Mouse (Mus musculus) MEL (cell line): ENCODE measurements around the gene Slc41a1. TPM values are rescaled to one million over a fixed set of nuclear protein-coding genes. Genes with fewer than 3 reads are reported as not detected.
A peak's percentile ranks its signal among the peaks of the same experiment; 100 is the strongest.

ENCODE experiments used
- DNase-seq: peaks from one replicate; pipeline ENCODE4 v3.0.0; 2011; ENCODE audit warnings: low read depth, low spot score
- H3K27ac ChIP-seq: 2 replicates; pipeline ENCODE4 v1.5.1; 2012; ENCODE audit warnings: low read depth, mild to moderate bottlenecking, control low read depth, low read length, moderate library complexity; ENCODE audit not compliant: control insufficient read depth
- H3K27me3 ChIP-seq, 2 experiments: fragments of 150-350 bp in 1 of 2; sonication (generic) in 1 of 2; 2 replicates each; pipeline ENCODE4 v1.6.1; 2012; ENCODE audit warnings: low read length in 2 of 2, mild to moderate bottlenecking in 2 of 2, improper control_type of control experiment in 1 of 2, moderate library complexity in 1 of 2; ENCODE audit not compliant: insufficient read depth in 2 of 2, control insufficient read depth in 1 of 2
- H3K36me3 ChIP-seq, 2 experiments: 2 replicates each; pipeline ENCODE4 v1.6.1; 2012 to 2014; ENCODE audit warnings: low read length in 2 of 2, improper control_type of control experiment in 1 of 2, inconsistent platforms in 1 of 2, mild to moderate bottlenecking in 1 of 2; ENCODE audit not compliant: insufficient read depth in 2 of 2, control insufficient read depth in 1 of 2
- H3K4me1 ChIP-seq, 2 experiments: fragments of 150-350 bp in 1 of 2; sonication (generic) in 1 of 2; 2 replicates each; pipeline ENCODE4 v1.6.1; 2012; ENCODE audit warnings: low read length in 2 of 2, improper control_type of control experiment in 1 of 2, mild to moderate bottlenecking in 1 of 2; ENCODE audit not compliant: insufficient read depth in 2 of 2, control insufficient read depth in 1 of 2
- H3K4me3 ChIP-seq, 2 experiments: fragments of 150-350 bp in 1 of 2; sonication (generic) in 1 of 2; 2 replicates each; pipeline ENCODE4 v1.5.1; 2012; ENCODE audit warnings: low read depth in 2 of 2, low read length in 2 of 2, mild to moderate bottlenecking in 2 of 2, moderate library complexity in 2 of 2, control low read depth in 1 of 2, improper control_type of control experiment in 1 of 2; ENCODE audit not compliant: control insufficient read depth in 1 of 2, insufficient read depth in 1 of 2
- H3K79me2 ChIP-seq: 2 replicates; pipeline ENCODE4 v1.6.1; 2012; ENCODE audit warnings: mild to moderate bottlenecking, low read length, moderate library complexity; ENCODE audit not compliant: control insufficient read depth, poor library complexity, insufficient read depth
- H3K9ac ChIP-seq: 2 replicates; pipeline ENCODE4 v1.6.1; 2012; ENCODE audit warnings: low read depth, mild to moderate bottlenecking, control low read depth, low read length, moderate library complexity; ENCODE audit not compliant: control insufficient read depth, poor library complexity, severe bottlenecking
- H3K9me3 ChIP-seq: fragments of 150-350 bp; sonication (generic); replicated peaks from 2 replicates; pipeline ENCODE4 v1.6.1; 2012; ENCODE audit warnings: mild to moderate bottlenecking, low read length, improper control_type of control experiment, moderate library complexity; ENCODE audit not compliant: insufficient read depth
- BHLHE40 ChIP-seq: IDR thresholded peaks from 2 replicates; pipeline ENCODE4 v1.6.1; 2012; ENCODE audit warnings: low read depth, mild to moderate bottlenecking, inconsistent platforms, low read length, improper control_type of control experiment, borderline replicate concordance
- CHD1 ChIP-seq: IDR thresholded peaks from 2 replicates; pipeline ENCODE4 v1.6.1; 2012; ENCODE audit warnings: low read depth, mild to moderate bottlenecking, inconsistent platforms, low read length, improper control_type of control experiment
- CHD2 ChIP-seq: IDR thresholded peaks from 2 replicates; pipeline ENCODE4 v1.6.1; 2011; ENCODE audit warnings: low read length, improper control_type of control experiment
- CTCF ChIP-seq, 3 experiments: IDR thresholded peaks in 2 of 3; conservative IDR thresholded peaks in 1 of 3; 2 replicates each; pipeline ENCODE4 v1.5.1; 2011 to 2012; ENCODE audit warnings: low read length in 3 of 3, low read depth in 2 of 3, mild to moderate bottlenecking in 2 of 3, improper control_type of control experiment in 1 of 3, inconsistent platforms in 1 of 3, mixed read lengths in 1 of 3, moderate library complexity in 1 of 3; ENCODE audit not compliant: control insufficient read depth in 1 of 3, insufficient read depth in 1 of 3, poor library complexity in 1 of 3, severe bottlenecking in 1 of 3
- ELF1 ChIP-seq: IDR thresholded peaks from 2 replicates; pipeline ENCODE4 v1.6.1; 2014; ENCODE audit warnings: low read depth, mild to moderate bottlenecking, inconsistent platforms, low read length, improper control_type of control experiment, moderate library complexity
- EP300 ChIP-seq, 2 experiments: IDR thresholded peaks; 2 replicates each; pipeline ENCODE4 v1.6.1; 2011; ENCODE audit warnings: improper control_type of control experiment in 2 of 2, low read length in 2 of 2, low read depth in 1 of 2, mild to moderate bottlenecking in 1 of 2
- ETS1 ChIP-seq: IDR thresholded peaks from 2 replicates; pipeline ENCODE4 v1.6.1; 2012; ENCODE audit warnings: low read depth, mild to moderate bottlenecking, inconsistent platforms, low read length, improper control_type of control experiment, moderate library complexity
- GATA1 ChIP-seq: IDR thresholded peaks from 2 replicates; pipeline ENCODE4 v1.6.1; 2011; ENCODE audit warnings: low read depth, low read length, improper control_type of control experiment
- HCFC1 ChIP-seq: IDR thresholded peaks from 2 replicates; pipeline ENCODE4 v1.6.1; 2012; ENCODE audit warnings: low read depth, mild to moderate bottlenecking, inconsistent platforms, low read length, improper control_type of control experiment, moderate library complexity
- KAT2A ChIP-seq: conservative IDR thresholded peaks from 2 replicates; pipeline ENCODE4 v1.6.1; 2012; ENCODE audit warnings: low read depth, low read length, improper control_type of control experiment, inconsistent platforms
- MAX ChIP-seq: IDR thresholded peaks from 2 replicates; pipeline ENCODE4 v1.6.1; 2011; ENCODE audit warnings: low read length, improper control_type of control experiment
- MEF2A ChIP-seq: IDR thresholded peaks from 2 replicates; pipeline ENCODE4 v1.6.1; 2014; ENCODE audit warnings: low read depth, mild to moderate bottlenecking, inconsistent platforms, low read length, improper control_type of control experiment; ENCODE audit not compliant: poor library complexity, insufficient replicate concordance, severe bottlenecking; ENCODE audit errors: extremely low read depth
- MYC ChIP-seq: IDR thresholded peaks from 2 replicates; pipeline ENCODE4 v1.6.1; 2011; ENCODE audit warnings: low read depth, mild to moderate bottlenecking, low read length, improper control_type of control experiment, moderate library complexity
- NELFE ChIP-seq: IDR thresholded peaks from 2 replicates; pipeline ENCODE4 v1.6.1; 2011; ENCODE audit warnings: low read depth, low read length, improper control_type of control experiment
- POLR2A ChIP-seq, 2 experiments: IDR thresholded peaks; 2 replicates each; pipeline ENCODE4 v1.6.1; 2011 to 2012; ENCODE audit warnings: low read length in 2 of 2, mild to moderate bottlenecking in 2 of 2, control low read depth in 1 of 2, improper control_type of control experiment in 1 of 2, low read depth in 1 of 2, moderate library complexity in 1 of 2; ENCODE audit not compliant: control insufficient read depth in 1 of 2, insufficient read depth in 1 of 2, poor library complexity in 1 of 2
- POLR2AphosphoS2 ChIP-seq: IDR thresholded peaks from 2 replicates; pipeline ENCODE4 v1.6.1; 2011; ENCODE audit warnings: low read length, improper control_type of control experiment
- RAD21 ChIP-seq: IDR thresholded peaks from 2 replicates; pipeline ENCODE4 v1.6.1; 2011; ENCODE audit warnings: mild to moderate bottlenecking, low read depth, low read length, improper control_type of control experiment
- RCOR1 ChIP-seq: IDR thresholded peaks from 2 replicates; pipeline ENCODE4 v1.6.1; 2012; ENCODE audit warnings: low read depth, mild to moderate bottlenecking, inconsistent platforms, low read length, improper control_type of control experiment
- SMC3 ChIP-seq: IDR thresholded peaks from 2 replicates; pipeline ENCODE4 v1.6.1; 2011; ENCODE audit warnings: low read depth, low read length, improper control_type of control experiment
- TAL1 ChIP-seq: IDR thresholded peaks from 2 replicates; pipeline ENCODE4 v1.6.1; 2012; ENCODE audit warnings: mild to moderate bottlenecking, inconsistent platforms, low read length, moderate library complexity, mixed read lengths
- TCF12 ChIP-seq: IDR thresholded peaks from 2 replicates; pipeline ENCODE4 v1.6.1; 2014; ENCODE audit warnings: low read depth, mild to moderate bottlenecking, inconsistent platforms, low read length, improper control_type of control experiment, moderate library complexity
- UBTF ChIP-seq: IDR thresholded peaks from 2 replicates; pipeline ENCODE4 v1.6.1; 2012; ENCODE audit warnings: low read depth, mild to moderate bottlenecking, inconsistent platforms, low read length, improper control_type of control experiment, moderate library complexity, borderline replicate concordance; ENCODE audit not compliant: insufficient read depth
- USF2 ChIP-seq, 2 experiments: IDR thresholded peaks; 2 replicates each; pipeline ENCODE4 v1.6.1; 2011 to 2012; ENCODE audit warnings: improper control_type of control experiment in 2 of 2, low read length in 2 of 2, borderline replicate concordance in 1 of 2, inconsistent platforms in 1 of 2, low read depth in 1 of 2, mild to moderate bottlenecking in 1 of 2; ENCODE audit not compliant: insufficient read depth in 1 of 2
- ZC3H11A ChIP-seq: IDR thresholded peaks from 2 replicates; pipeline ENCODE4 v1.6.1; 2012; ENCODE audit warnings: low read depth, mild to moderate bottlenecking, inconsistent platforms, low read length, improper control_type of control experiment
- ZKSCAN1 ChIP-seq: IDR thresholded peaks from 2 replicates; pipeline ENCODE4 v1.6.1; 2012; ENCODE audit warnings: low read depth, mild to moderate bottlenecking, inconsistent platforms, low read length, improper control_type of control experiment, moderate library complexity
- polyA plus RNA-seq, 2 experiments: library from polyadenylated mRNA; stranded (reverse) in 1 of 2; unstranded in 1 of 2; fragments of >175 nt in 1 of 2; fragments of >200 nt in 1 of 2; gene quantifications; 2 replicates each; pipeline versions ENCODE4 v1.2.1 to v1.2.4; 2012; ENCODE audit warnings: low replicate concordance in 2 of 2, low read depth in 1 of 2; ENCODE audit not compliant: insufficient read length in 2 of 2, insufficient read depth in 1 of 2, missing spikeins in 1 of 2
- total RNA-seq: library from RNA; depleted of rRNA; stranded (reverse); fragments of 300-350 nt; gene quantifications from 2 replicates; pipeline ENCODE4 v1.2.3, GENCODE M21; 2012; rRNA removed

Gene Slc41a1
- total RNA-seq (3.4 and 3.8 TPM in 2 replicates), polyA plus RNA-seq (1 to 10 TPM in 1 of 2 experiments, not detected in 1; 8.3 TPM)

DNA sequence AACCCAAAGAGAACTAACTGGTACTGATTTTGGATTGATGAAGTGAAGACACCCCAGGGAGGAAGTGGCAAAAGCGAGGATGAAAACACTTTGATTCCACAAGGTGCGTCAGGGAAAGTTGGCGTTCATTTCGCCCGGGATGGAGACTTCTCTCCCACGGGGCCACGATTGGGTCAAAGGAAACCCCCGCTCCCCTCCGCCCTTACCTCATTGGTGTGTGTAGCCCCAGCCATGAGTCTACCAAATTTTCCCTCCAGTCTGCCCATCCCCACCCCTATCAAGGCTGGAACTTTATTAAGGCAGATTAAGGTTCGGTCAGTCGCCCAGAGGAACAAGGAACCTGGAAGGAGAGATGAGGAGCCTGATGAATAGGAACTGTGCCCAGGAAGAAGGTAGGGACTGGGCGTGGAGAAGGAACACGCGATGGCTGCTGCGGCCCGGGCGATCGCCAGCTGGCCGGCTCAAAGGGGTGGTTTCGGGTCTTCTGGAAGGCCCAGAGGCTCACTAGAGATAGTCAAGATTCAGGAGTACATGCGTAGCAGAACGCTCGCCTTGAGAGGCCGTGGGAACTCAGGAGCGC lies at the start of gene Slc41a1:
Gene Slc41a1 (plus strand): TSS at position 287 of the 580 bp plus-strand sequence.
- H3K27me3 ChIP-seq: peaks cover 7 to 10% of the 10 kb centered on the region in 2 experiments
- H3K4me3 ChIP-seq: peak within 1 kb of the TSS; percentile 86 to 87
- peaks cover 0 to 6% of the 10 kb centered on the region in 2 experiments; a peak in 2 of 4 replicates for H3K36me3 ChIP-seq
- H3K79me2 ChIP-seq: peaks cover 1% of the 10 kb centered on the region; the same call in 1 of the 2 replicates
- no peak for TF ChIP-seq SMC3
- TF ChIP-seq CTCF (IDR thresholded peaks at IDR 0.05 in 2 of 3, conservative IDR thresholded peaks at IDR 0.05 in 1 of 3; ENCODE audit: control insufficient read depth in 1 of 3, insufficient read depth in 1 of 3, low read depth in 2 of 3, low read length in 3 of 3, poor library complexity in 1 of 3, severe bottlenecking in 1 of 3): no peak
- TF ChIP-seq HCFC1: no peak
- TF ChIP-seq CHD2: no peak
- TF ChIP-seq MYC: no peak
- no peak for TF ChIP-seq MEF2A
- TF ChIP-seq ZKSCAN1: no peak
- TF ChIP-seq POLR2AphosphoS2: no peak
- no peak for TF ChIP-seq CHD1
- no peak for TF ChIP-seq KAT2A
- no peak for TF ChIP-seq BHLHE40
- TF ChIP-seq EP300 (IDR thresholded peaks at IDR 0.05; ENCODE audit: low read depth in 1 of 2, low read length in 2 of 2): no peak
- TF ChIP-seq NELFE: no peak
- no peak for TF ChIP-seq POLR2A (IDR thresholded peaks at IDR 0.05; ENCODE audit: control insufficient read depth in 1 of 2, insufficient read depth in 1 of 2, low read depth in 1 of 2, low read length in 2 of 2, poor library complexity in 1 of 2)
- no peak for TF ChIP-seq TAL1
- no peak for TF ChIP-seq UBTF
- TF ChIP-seq USF2 (IDR thresholded peaks at IDR 0.05; ENCODE audit: borderline replicate concordance in 1 of 2, insufficient read depth in 1 of 2, low read depth in 1 of 2, low read length in 2 of 2): no peak
- no peak for TF ChIP-seq TCF12
- TF ChIP-seq ELF1: no peak
- H3K4me1 ChIP-seq: peaks cover 4 to 12% of the 10 kb centered on the region in 2 experiments; a peak in 3 of 4 replicates
- peak within 1 kb of the TSS; percentile 48 for H3K27ac ChIP-seq
- peak within 1 kb of the TSS; percentile 88 for H3K9ac ChIP-seq
- DNase-seq: no peak
- no peaks in the 10 kb centered on the region for H3K9me3 ChIP-seq

DNA sequence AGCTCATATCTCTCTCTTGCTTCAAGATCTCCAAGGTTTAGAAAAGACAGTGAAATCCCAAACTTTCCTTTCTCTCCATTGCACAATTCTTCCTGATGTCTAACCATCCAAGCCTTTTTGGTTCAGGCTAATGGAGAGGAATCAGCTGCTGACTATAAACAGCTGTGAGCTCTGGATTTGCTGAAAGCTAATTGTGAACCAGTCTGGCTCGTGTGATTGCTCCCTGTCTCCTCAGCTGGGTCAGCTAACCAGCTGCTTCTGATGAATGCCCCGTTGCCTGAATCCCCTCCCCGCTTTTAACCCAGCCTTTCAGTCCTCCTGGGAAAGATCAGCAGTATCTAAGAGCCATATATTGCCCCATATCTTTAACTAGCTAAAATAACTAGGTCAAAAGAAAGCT lies 32.7 kb upstream of the Slc41a1 start:
- TF ChIP-seq ZC3H11A: no peak
- no peak for TF ChIP-seq CTCF (IDR thresholded peaks at IDR 0.05 in 2 of 3, conservative IDR thresholded peaks at IDR 0.05 in 1 of 3; ENCODE audit: control insufficient read depth in 1 of 3, insufficient read depth in 1 of 3, low read depth in 2 of 3, low read length in 3 of 3, poor library complexity in 1 of 3, severe bottlenecking in 1 of 3)
- TF ChIP-seq ELF1: no peak
- TF ChIP-seq MAX: no peak
- TF ChIP-seq KAT2A: no peak
- TF ChIP-seq TCF12: no peak
- no peak for TF ChIP-seq BHLHE40
- TF ChIP-seq ETS1: no peak
- no peak for TF ChIP-seq MEF2A
- TF ChIP-seq RCOR1: no peak
- TF ChIP-seq RAD21: no peak
- TF ChIP-seq EP300 (IDR thresholded peaks at IDR 0.05; ENCODE audit: low read depth in 1 of 2, low read length in 2 of 2): no peak
- no peak for TF ChIP-seq TAL1
- TF ChIP-seq ZKSCAN1: no peak
- no peak for TF ChIP-seq GATA1
- Histone ChIP-seq H3K79me2 (no peaks in the 10 kb centered on the region), H3K9ac (no peak overlapping the region), H3K27me3 (peaks cover 2 to 13% of the 10 kb centered on the region in 2 experiments), H3K9me3 (no peaks in the 10 kb centered on the region), H3K27ac (no peak overlapping the region), H3K36me3 (no peaks in the 10 kb centered on the region), H3K4me1 (no peaks in the 10 kb centered on the region), H3K4me3 (no peak overlapping the region)
- DNase-seq: no peak
